Mouse (Mus musculus): ENCODE data around the gene Otud3.

The Otud3 gene

DNA sequence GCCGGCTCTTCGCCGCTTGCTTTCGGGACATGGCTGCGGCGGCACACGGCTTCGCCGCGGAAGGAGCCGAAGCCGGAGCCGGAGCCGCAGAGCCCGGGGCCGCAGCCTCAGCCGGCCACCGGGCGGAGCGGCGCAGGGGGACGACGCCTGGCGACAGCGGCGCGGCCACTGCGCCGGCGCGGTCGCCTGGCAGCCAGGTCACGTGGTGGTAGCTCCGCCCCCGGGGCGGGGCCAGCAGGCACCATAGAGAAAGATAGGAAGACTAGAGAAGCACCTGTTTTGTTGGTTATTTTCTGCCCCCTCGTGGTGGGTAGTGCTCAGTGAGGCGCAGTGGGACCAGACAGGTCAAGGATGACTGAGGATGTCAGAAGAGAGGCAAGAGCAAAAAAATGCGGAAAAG lies at the start of gene Otud3:
Gene Otud3, minus strand, starts transcription at position 149 of the 400 bp plus-strand sequence.
- in situ Hi-C loops (cut with MboI; ENCODE audit: low pct_unique_long_range_greater_than_20kb in 1 of 2, low sequenced_read_pairs in 2 of 2, unreplicated experiment in 1 of 2) = no loop called here

DNA sequence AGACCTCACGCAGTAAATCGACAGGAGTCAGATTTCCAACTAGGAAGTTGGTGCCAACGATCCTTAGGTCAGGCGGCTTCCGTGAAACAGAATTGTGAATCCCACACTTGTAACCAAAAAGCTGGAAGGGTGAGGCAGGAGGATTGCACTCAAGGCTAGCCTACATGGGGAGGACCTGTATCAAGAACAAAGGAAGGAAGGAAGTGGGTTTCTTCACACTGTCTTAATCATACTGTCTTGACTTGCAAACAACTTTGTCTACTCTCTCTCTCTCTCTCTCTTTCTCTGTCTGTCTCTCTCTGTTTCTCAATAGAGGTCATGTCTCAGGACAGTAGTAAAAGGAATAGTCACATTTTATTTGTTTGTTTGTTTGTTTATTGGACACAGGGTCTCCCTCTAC lies 49.0 kb upstream of the Otud3 start:
- in situ Hi-C loops (cut with MboI; ENCODE audit: low pct_unique_long_range_greater_than_20kb in 1 of 2, low sequenced_read_pairs in 2 of 2, unreplicated experiment in 1 of 2) = no loop called here

DNA sequence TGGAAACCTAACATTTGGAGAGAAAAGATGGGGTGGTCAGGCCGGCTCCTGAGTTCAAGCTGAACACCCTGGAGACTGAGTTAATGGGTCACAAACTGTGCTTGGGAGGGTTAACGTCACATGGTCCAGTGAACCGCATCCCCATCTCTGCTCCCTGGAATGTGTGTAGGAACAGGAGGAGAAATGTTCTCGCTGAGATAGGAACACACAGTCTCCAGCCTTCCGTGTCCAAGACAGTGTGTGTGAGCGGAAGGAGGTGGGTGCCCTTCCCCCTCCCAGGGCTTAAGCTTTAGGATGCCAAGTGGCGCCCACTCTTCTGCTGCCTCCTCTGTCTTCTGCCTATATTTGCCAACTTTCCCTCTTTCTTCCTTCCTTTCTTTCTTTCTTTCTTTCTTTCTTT lies 46.2 kb upstream of the Otud3 start:
- in situ Hi-C loops (cut with MboI; ENCODE audit: low pct_unique_long_range_greater_than_20kb in 1 of 2, low sequenced_read_pairs in 2 of 2, unreplicated experiment in 1 of 2) = no loop called here

DNA sequence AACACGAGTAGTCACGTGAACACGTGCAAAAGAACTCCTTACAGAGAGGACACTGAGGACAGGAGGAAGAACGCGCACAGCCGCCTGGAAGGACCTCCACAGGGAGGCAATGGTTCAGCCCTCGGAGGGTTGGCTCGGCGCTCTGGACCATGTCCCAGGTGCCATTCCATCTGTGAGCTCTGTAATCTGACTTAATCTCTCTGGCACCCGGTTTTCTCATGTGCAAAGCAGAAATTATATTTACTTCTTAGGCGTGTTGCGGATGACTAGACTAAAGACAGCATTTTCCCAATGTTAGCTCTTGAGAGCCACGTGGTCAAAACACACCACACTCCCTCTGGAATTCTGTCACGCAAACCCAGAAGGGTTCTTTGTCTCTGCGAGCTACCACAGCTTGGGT lies 45.4 kb upstream of the Otud3 start:
- in situ Hi-C loops (cut with MboI; ENCODE audit: low pct_unique_long_range_greater_than_20kb in 1 of 2, low sequenced_read_pairs in 2 of 2, unreplicated experiment in 1 of 2) = no loop called here

DNA sequence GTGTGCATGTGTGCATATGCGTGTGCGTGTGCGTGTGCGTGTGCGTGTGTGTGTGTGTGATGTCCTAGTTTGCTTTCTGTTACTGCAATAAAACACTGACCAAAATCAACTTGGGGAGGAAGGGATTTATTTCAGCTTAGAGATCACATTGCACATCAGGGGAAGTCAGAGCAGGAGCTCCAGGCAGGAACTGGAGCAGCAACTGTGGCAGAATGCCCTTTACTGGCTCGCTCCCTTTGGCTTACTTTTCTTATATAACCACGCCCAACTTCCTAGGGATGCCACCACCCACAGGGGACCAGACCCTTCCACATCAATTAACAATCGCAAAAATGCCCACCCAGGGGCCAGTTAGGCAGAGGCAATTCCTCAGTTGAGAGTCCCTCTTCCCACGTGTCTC lies 44.9 kb upstream of the Otud3 start:
- in situ Hi-C loops (cut with MboI; ENCODE audit: low pct_unique_long_range_greater_than_20kb in 1 of 2, low sequenced_read_pairs in 2 of 2, unreplicated experiment in 1 of 2) = no loop called here

DNA sequence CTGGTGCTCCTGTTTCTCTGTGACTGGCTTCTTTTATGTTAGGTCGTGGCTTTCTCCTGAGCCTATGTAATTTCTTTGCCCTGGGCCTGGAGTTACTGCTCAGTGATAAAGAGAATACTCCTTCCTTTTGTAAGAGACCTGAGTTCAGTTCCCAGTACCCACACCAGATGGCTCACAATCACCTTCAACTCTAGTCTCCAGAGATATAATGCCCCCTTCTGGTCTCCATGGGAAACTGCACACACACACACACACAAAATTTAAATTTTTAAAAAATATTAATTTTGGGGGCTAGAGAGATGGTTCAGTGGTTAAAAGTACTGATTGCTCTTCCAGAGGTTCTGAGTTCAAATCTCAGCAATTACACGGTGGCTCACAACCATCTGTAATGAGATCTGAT lies 34.5 kb upstream of the Otud3 start:
- in situ Hi-C loops (cut with MboI; ENCODE audit: low pct_unique_long_range_greater_than_20kb in 1 of 2, low sequenced_read_pairs in 2 of 2, unreplicated experiment in 1 of 2) = no loop called here

DNA sequence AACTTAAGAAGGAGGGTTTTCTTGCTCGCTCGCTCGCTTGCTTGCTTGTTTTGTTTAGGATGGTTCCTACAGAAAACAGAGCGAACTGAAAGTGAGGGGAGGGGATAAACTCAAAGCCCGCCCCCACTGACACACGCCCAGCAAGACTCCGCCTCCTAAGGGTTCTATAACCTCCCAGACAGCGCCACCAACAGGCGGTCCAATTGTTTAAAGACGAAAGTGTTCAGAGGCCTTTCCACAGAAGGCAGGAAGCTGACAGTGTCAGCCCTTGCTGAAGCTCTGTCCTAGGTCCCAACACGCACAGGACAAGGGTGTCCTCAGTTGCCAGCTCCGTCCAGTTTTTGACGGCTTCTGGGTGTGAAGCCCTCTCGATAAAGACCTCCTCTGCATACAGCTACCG lies 30.0 kb upstream of the Otud3 start:
- in situ Hi-C loops (cut with MboI; ENCODE audit: low pct_unique_long_range_greater_than_20kb in 1 of 2, low sequenced_read_pairs in 2 of 2, unreplicated experiment in 1 of 2) = no loop called here

DNA sequence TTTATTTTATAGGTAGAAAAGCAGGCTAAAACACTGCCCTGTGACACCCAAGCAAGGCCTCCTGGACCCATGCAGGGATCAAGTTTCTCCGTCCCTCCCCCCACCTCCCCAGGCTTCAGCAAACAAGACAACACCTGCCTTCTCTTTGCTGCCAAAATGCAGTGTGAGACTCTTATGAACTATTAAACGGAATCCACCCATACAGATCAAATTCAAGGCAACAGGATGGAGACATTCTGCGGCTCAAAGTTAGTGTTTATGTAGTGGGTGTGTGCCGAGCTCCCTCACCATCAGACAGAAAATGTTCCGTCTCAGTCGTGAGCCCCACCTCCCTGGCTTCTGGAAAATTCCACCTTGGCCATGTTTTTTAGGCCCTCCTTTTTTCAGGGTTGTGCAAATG lies 28.2 kb upstream of the Otud3 start:
- in situ Hi-C loops (cut with MboI; ENCODE audit: low pct_unique_long_range_greater_than_20kb in 1 of 2, low sequenced_read_pairs in 2 of 2, unreplicated experiment in 1 of 2) = no loop called here

DNA sequence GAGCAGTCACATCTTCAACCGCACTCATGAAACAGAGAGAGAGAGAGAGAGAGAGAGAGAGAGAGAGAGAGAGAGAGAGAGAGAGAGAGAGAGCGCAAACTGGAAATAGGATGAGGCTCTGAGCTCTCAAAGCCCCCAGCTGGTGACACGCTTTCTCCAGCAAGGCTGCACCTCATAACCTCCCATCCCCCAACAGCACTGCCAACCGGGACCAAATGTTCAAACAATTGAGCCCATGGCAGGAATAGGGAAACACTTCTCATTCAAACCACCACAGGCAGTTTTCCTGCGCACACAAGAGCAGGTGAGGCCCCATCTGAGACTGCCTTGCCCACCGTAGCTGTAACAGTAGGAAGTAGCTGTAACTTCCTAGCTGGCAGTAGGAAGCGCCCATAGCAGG lies 27.7 kb upstream of the Otud3 start:
- in situ Hi-C loops (cut with MboI; ENCODE audit: low pct_unique_long_range_greater_than_20kb in 1 of 2, low sequenced_read_pairs in 2 of 2, unreplicated experiment in 1 of 2) = no loop called here

DNA sequence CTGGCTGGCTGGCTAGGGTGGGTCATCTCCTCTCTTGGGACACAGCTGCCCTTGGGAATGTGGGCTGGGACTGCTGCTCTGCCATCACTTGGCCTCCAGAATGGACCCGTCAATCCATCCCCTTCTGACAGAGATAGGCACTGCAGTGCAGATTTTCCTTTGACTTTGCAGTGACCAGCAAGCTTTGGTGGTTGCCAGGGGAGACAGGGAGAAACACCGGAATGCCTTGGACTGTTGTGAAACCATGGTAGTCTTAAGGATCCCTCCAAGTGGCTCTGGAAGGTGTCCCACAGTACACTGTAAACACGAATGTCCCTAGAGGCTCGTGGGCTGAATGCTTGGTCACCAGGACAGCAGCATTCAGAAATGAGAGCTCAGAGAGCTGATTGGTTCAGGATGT lies 25.7 kb upstream of the Otud3 start:
- in situ Hi-C loops (cut with MboI; ENCODE audit: low pct_unique_long_range_greater_than_20kb in 1 of 2, low sequenced_read_pairs in 2 of 2, unreplicated experiment in 1 of 2) = no loop called here

DNA sequence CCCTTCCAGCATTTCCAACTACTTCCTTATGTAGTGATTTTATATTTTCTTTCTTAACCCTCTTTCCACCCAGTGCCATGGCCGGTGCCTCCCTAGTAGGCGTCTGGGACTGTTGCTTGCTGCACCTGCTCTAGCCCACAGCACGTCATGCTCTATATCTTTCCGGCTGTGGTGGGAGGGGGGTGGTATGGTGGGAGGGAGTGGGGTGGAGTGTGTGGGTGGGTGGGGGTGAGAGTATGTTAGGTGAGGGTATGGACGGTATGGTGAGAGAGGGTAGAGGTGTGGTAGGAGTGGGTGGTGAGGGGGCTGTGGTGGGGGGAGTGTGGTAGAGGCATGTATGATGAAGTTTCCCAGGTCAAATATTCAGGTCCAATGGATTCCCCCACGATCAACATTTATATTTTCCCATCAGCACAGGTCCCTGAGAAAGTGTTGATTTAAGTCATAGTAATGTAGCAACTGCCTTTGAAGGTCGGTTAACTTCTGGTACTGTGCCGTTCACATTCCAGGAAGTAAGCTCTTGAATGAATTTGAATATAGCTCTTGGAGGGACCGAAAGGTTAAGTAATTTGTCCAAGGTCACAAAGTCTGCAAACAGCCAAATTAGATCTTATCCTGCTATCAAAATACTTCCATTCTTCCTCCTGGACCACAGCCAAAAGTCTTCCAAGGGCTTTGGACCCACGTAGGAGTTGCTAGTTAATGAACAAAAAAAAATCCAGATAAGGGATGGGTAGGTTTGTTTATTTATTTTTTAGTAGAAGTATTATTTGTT lies 24.9 kb upstream of the Otud3 start:
- in situ Hi-C loops (cut with MboI; ENCODE audit: low pct_unique_long_range_greater_than_20kb in 1 of 2, low sequenced_read_pairs in 2 of 2, unreplicated experiment in 1 of 2) = no loop called here

DNA sequence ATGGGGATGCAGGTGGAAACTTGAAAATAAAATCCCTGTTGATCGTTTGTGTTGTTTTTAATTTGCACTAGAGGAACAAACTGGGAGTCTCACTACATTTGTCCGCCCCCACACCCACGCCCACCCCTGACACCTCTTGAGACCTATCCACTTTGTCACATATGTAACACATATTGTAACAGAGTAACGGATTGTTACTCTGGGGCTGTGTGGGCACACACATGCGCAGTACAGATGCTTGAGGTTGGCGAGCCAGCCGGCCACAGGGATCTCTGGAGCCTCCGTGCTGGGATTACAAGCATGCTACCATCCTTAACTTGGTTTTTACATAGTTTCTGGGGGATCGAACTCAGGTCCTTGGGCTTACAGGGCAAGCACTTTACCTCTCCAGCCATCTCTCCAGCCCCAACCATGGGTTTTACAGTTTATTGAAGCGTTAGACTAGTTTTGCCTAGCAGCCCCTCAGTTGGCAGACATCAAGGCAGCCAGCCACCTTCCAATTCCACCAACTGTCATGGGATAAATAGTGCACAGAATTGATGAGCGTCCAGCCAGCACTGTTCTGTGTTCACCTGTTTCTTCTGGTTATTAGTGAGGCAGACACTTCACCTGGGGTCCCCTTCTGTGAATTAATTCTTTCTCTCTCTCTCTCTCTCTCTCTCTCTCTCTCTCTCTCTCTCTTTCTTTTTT lies 20.9 kb upstream of the Otud3 start:
- in situ Hi-C loops (cut with MboI; ENCODE audit: low pct_unique_long_range_greater_than_20kb in 1 of 2, low sequenced_read_pairs in 2 of 2, unreplicated experiment in 1 of 2) = no loop called here

DNA sequence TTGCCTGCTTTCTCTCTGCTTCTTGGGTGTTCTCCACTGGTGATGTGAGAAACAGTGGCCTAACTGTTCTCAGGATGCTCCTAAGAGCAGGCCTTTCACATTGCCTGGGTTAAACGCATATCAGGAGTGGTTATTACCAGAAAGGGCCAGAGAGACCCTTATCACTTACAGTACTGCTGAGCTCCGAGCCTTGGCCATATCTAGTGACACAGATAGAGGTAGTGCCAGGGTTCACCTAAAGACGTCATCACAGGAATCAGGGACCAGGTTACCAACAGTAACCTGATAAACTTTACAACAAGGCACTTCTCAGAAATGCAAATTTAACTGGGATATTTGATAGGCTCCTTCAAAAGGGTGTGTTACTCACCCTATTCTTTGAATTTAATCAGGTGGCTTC lies 20.1 kb upstream of the Otud3 start:
- in situ Hi-C loops (cut with MboI; ENCODE audit: low pct_unique_long_range_greater_than_20kb in 1 of 2, low sequenced_read_pairs in 2 of 2, unreplicated experiment in 1 of 2) = no loop called here

DNA sequence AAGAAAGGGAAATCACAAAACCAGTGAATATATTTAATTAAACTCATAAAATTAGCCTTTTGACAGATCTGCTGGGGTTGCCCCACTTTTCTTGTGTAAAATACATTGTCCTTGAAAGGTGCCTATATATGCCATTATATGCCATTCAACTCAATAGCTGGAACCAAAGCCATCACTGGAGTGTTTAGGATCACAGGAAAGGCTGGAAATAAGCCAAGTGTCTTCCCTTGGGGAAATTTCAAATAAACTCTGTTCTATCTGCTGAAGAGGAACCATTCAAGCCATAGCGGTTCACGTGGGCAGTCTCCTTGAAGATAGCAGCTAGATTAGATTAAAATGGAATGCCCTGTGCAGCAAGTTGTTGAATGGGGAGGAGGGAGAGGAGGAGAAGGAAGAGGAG lies 11.8 kb upstream of the Otud3 start:
- in situ Hi-C loops (cut with MboI; ENCODE audit: low pct_unique_long_range_greater_than_20kb in 1 of 2, low sequenced_read_pairs in 2 of 2, unreplicated experiment in 1 of 2) = loop anchor here in 1 of 2 experiments (5.0 kb wide), 2 partner anchors 77 to 152 kb away; partner anchors contain the start of gene Htr6

DNA sequence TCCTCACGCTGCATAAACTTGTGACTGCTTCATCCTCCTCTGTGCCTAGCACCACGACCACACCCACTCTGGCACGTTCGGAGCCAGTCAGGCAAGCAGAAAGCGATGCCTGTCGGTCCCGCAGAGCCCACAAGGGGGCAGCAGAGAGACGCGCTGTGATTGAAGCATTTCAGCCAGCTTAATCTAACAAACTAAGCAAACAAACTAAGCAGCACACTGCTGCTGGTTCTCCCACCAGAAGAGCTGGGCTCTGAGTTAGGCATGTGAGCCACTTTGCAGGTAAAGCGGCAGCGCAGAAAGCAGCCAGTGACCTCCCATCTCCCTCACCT lies 8.3 kb upstream of the Otud3 start:
- in situ Hi-C loops (cut with MboI; ENCODE audit: low pct_unique_long_range_greater_than_20kb in 1 of 2, low sequenced_read_pairs in 2 of 2, unreplicated experiment in 1 of 2) = no loop called here

DNA sequence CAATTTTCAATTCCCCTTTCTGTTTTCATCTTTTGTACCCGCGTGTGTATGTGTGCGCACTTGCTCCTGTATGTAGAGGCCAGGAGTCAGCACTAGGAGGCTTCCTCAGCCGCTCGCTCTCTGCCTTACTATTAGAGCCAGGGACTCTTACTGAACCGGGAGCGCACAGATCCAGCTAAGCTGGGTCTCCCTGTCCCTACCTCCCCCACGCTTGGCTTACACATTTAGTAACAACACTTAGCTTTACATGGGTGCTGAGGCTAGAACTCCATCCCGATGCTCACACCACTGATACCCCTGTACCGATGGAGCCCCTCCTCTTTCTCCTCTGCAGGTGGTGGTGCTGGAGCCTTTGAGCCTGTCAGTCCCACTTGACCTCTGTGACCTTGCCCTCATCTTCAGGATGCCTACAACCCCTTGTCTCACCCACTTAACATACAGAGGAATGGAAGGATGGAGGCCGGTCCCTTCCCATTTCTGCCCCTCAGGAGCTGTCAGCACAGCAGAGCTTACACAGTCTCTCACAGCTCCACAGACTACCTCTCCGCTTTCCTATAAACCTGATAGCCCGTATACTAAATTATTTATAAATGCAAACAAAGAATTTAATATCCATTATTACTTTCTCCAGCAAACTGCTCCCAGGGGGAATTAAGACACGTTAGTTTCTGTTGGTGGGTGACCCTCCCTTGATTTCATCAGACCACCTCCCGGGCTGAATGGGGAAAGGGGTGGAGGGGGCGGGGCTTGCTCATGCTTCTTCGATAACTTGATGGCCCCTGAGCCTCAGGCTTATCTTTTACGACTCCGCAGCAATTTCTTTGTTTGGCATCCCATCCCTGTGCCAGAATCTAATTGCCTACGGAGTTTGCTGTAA lies 7.7 kb upstream of the Otud3 start:
- in situ Hi-C loops (cut with MboI; ENCODE audit: low pct_unique_long_range_greater_than_20kb in 1 of 2, low sequenced_read_pairs in 2 of 2, unreplicated experiment in 1 of 2) = no loop called here

DNA sequence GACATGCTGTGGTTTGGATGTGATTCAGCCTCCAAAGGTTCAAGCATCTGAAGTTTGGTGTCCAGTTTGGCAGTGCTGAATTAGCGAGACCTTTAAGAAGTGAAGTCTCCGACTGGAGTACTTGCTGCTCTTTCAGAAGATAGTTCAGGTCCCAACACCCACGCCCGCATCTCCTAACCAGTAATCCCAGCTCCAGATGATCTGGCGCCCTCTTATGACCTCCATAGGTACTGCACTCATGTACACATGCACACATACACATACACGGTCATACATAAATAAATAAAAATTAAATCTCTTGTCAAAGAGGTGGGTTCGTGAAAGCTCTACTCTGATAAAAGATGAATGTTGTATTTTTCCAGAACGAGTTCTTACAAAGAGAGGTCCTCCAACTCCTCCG lies 3.5 kb upstream of the Otud3 start:
- in situ Hi-C loops (cut with MboI; ENCODE audit: low pct_unique_long_range_greater_than_20kb in 1 of 2, low sequenced_read_pairs in 2 of 2, unreplicated experiment in 1 of 2) = no loop called here

DNA sequence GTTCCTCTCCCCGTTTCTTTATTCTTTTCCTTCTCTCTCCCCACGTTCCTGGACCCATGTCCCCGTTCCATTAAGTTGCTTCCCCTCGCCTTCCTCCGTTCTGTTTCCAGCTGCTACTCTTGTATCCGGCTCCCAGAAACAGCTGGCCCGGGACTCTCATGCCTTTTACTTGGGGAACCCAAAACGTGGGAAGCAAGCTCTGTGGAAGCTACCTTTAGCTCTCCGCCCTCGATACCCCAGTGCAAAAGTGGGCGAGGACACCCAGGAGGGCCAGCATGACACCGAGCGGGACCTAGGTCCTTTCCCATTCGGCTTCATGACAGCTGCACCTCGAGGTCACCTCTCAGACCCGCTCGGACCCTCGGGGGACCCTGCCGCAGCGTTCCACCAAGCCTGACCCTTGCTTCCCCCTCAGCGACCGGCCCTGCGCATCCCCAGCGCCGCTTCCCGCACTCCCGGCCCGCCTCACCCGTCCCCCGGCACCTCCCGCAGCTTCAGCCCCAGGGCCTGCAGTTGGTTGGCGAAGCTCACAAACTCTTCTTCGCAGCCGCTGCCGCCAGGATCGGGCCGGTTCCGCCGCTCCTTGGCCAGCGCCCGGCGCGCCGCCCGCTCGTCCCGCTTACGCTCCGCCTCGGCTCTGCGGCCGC lies 481 bp downstream of the Otud3 start:
- in situ Hi-C loops (cut with MboI; ENCODE audit: low pct_unique_long_range_greater_than_20kb in 1 of 2, low sequenced_read_pairs in 2 of 2, unreplicated experiment in 1 of 2) = no loop called here

All from mouse embryonic stem cell (cell line).